Mouse (Mus musculus) testis, postnatal 14 days (tissue): ENCODE measurements around the gene Speg.

ENCODE experiments used
- DNase-seq: peaks from one replicate; pipeline ENCODE4 v3.0.0; 2021; ENCODE audit warnings: low spot score

Speg gene

GRCm38 (mm10) chr1:75365510-75366137 lies 9.5 kb upstream of the Speg start:
- no peak for DNase-seq

- DNase-seq: no peak
Observed at GRCm38 (mm10) chr1:75369360-75369983, 5.6 kb upstream of the Speg start.

GRCm38 (mm10) chr1:75369984-75370660 lies 5.0 kb upstream of the Speg start:
- no peak for DNase-seq

- DNase-seq: no peak
Observed at GRCm38 (mm10) chr1:75371317-75372095, 3.6 kb upstream of the Speg start.

GRCm38 (mm10) chr1:75372450-75372849 lies 2.6 kb upstream of the Speg start:
- DNase-seq: no peak

- DNase-seq: no peak
Observed at GRCm38 (mm10) chr1:75373276-75373675, 1.8 kb upstream of the Speg start.

GRCm38 (mm10) chr1:75379196-75379595 lies 4.1 kb downstream of the Speg start:
- DNase-seq: no peak

GRCm38 (mm10) chr1:75379931-75380330 lies 4.8 kb downstream of the Speg start:
- DNase-seq: no peak

GRCm38 (mm10) chr1:75380951-75381350 lies 5.9 kb downstream of the Speg start:
- DNase-seq: no peak

GRCm38 (mm10) chr1:75381482-75382355 lies 6.6 kb downstream of the Speg start:
- DNase-seq: no peak

- no peak for DNase-seq
Observed at GRCm38 (mm10) chr1:75382356-75383071, 7.4 kb downstream of the Speg start.

- no peak for DNase-seq
Observed at GRCm38 (mm10) chr1:75384470-75385141, 9.5 kb downstream of the Speg start.

GRCm38 (mm10) chr1:75385142-75385730 lies 10.1 kb downstream of the Speg start:
- no peak for DNase-seq

GRCm38 (mm10) chr1:75386149-75386548 lies 11.1 kb downstream of the Speg start:
- no peak for DNase-seq

GRCm38 (mm10) chr1:75387469-75387928 lies 12.4 kb downstream of the Speg start:
- DNase-seq: no peak

- no peak for DNase-seq
Observed at GRCm38 (mm10) chr1:75387929-75388897, 13.1 kb downstream of the Speg start.

- DNase-seq: no peak
Observed at GRCm38 (mm10) chr1:75388898-75389515, 13.9 kb downstream of the Speg start.

GRCm38 (mm10) chr1:75393139-75393538 lies 18.0 kb downstream of the Speg start:
- no peak for DNase-seq
